Mouse (Mus musculus) liver, embryonic 14.5 days (tissue): ENCODE data around the gene Nol3. TPM values are rescaled to one million over a fixed set of nuclear protein-coding genes. Genes with fewer than 3 reads are reported as not detected.
A peak's percentile ranks its signal among the peaks of the same experiment; 100 is the strongest.

ENCODE experiments used
- ATAC-seq: fragments of 200-750 bp; cut with Nextera tagmentation; 2 replicates; pipeline ENCODE4 v1.8.0; 2017; ENCODE audit warnings: moderate number of reproducible peaks, mild to moderate bottlenecking, moderate library complexity; ENCODE audit not compliant: insufficient read depth
- DNase-seq, 3 experiments: peaks; one replicate each; pipeline ENCODE4 v3.0.0-alpha.2; 2012 to 2013; ENCODE audit warnings: low read depth in 3 of 3, low spot score in 3 of 3
- H3K27ac ChIP-seq: fragments of 300-500 bp; sonication (generic); 2 replicates; pipeline ENCODE4 v1.5.1; 2014; ENCODE audit warnings: moderate library complexity, mild to moderate bottlenecking, control low read depth, inconsistent platforms
- H3K27me3 ChIP-seq: fragments of 300-500 bp; sonication (generic); 2 replicates; pipeline ENCODE4 v1.6.1; 2014; ENCODE audit warnings: mild to moderate bottlenecking, low read length, moderate library complexity; ENCODE audit not compliant: control insufficient read depth, insufficient read depth
- H3K36me3 ChIP-seq: fragments of 300-500 bp; sonication (generic); replicated peaks from 2 replicates; pipeline ENCODE4 v1.6.1; 2014; ENCODE audit warnings: low read depth; ENCODE audit not compliant: control insufficient read depth, insufficient read depth
- H3K4me1 ChIP-seq, 2 experiments: fragments of 200-500 bp in 1 of 2; fragments of 300-500 bp in 1 of 2; sonication (generic) in 1 of 2; replicated peaks; 2 replicates each; pipeline ENCODE4 v1.6.1; 2012 to 2014; ENCODE audit warnings: antibody characterized with exemption in 1 of 2, inconsistent platforms in 1 of 2, low read length in 1 of 2; ENCODE audit not compliant: control insufficient read depth in 2 of 2, insufficient read depth in 2 of 2
- H3K4me2 ChIP-seq: fragments of 300-500 bp; sonication (generic); 2 replicates; pipeline ENCODE4 v1.6.1; 2014; ENCODE audit warnings: low read depth, mild to moderate bottlenecking, control low read depth, moderate library complexity
- H3K4me3 ChIP-seq, 2 experiments: fragments of 200-500 bp in 1 of 2; fragments of 300-500 bp in 1 of 2; sonication (generic) in 1 of 2; 2 replicates each; pipeline ENCODE4 v1.5.1; 2012 to 2014; ENCODE audit warnings: low read depth in 2 of 2, low read length in 2 of 2, mild to moderate bottlenecking in 2 of 2, control low read depth in 1 of 2, inconsistent platforms in 1 of 2, moderate library complexity in 1 of 2; ENCODE audit not compliant: insufficient read depth in 1 of 2
- H3K9ac ChIP-seq: fragments of 300-500 bp; sonication (generic); replicated peaks from 2 replicates; pipeline ENCODE4 v1.6.1; 2014; ENCODE audit warnings: mild to moderate bottlenecking, control low read depth, moderate library complexity
- H3K9me3 ChIP-seq: fragments of 300-500 bp; sonication (generic); 2 replicates; pipeline ENCODE4 v1.6.1; 2016; ENCODE audit warnings: low read length, mixed read lengths; ENCODE audit not compliant: control insufficient read depth
- CTCF ChIP-seq: IDR thresholded peaks from 2 replicates; pipeline ENCODE4 v1.5.1; 2016; ENCODE audit warnings: antibody characterized with exemption, low read depth, control low read depth
- EP300 ChIP-seq: IDR thresholded peaks from 2 replicates; pipeline ENCODE4 v1.6.1; 2016; ENCODE audit warnings: antibody characterized with exemption, low read depth
- WGBS: fragments of 180-500 bp; shearing (Covaris S2); extraction: QIAGEN DNeasy Blood & Tissue Kit; methylation state at CpG from one replicate; pipeline ENCODE4 v1.1.7; 2014; ENCODE audit not compliant: insufficient replicate concordance; 5-methylcytosine and 5-hydroxymethylcytosine counted together
- polyA plus RNA-seq, 2 experiments: library from polyadenylated mRNA; depleted of rRNA in 1 of 2; stranded (reverse) in 1 of 2; unstranded in 1 of 2; fragments of >200 nt; fragmentation: Nextera tagmentation in 1 of 2; extraction: Ambion mirVana in 1 of 2; gene quantifications; 2 replicates each; pipeline versions ENCODE4 v1.2.1 to v1.2.3; 2012 to 2014

The Nol3 gene
- polyA plus RNA-seq, 2 experiments = 0.02 TPM; not detected in 1

DNA sequence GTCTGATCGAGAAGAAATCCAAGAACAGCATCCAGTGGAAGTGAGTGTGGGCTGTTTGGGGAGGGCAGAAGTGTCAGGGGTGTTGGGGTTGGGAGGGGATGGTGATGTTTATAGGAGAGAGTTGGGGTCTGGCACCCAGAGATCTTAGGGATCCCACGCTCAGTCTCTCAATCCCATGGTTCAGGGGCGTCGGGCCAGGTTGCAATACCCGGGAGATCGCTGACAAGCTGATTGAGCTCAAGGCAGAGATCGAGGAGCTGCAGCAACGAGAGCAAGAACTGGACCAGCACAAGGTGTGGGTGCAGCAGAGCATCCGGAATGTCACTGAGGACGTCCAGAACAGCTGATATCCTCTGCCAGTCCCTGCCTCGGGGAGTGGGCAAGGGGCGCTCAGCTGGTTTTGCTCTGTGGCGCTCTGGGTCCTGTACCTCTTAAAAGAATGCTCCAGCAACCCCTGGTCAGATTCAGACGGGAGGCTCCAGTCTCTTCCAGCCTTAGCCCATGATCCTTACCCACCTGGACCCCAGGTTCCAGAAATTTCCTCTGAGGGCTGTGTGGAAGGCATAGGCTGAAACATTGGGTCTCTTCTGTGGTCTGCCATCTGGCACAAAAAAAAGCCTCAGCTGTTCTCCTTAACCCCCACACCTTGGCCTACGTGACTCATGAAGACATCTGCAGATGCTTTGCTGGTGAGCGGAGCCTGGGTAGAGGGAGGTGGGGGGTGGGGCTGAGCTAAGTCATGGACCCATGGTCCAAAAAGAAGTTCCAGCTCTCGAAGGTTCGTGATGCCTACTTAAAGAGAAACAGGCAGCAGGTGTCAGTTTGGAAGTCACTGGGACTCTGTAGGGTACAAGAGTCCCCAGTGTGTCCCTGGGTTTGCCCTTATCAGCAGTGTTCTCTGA lies 22.7 kb downstream of the Nol3 start:
- H3K9me3 ChIP-seq = no peaks in the 10 kb centered on the region
- 16% methylated on average over 18 of the region's 18 CpGs for WGBS
- H3K4me3 ChIP-seq = peak overlapping the region; percentile 97 to 98
- H3K9ac ChIP-seq = peak overlapping the region; percentile 95
- TF ChIP-seq EP300 (no peak), CTCF (no peak)
- H3K27ac ChIP-seq = peak overlapping the region; percentile 97
- H3K4me1 ChIP-seq = peaks cover 43 to 55% of the 10 kb centered on the region in 2 experiments
- no peaks in the 10 kb centered on the region for H3K27me3 ChIP-seq
- peak overlapping the region; percentile 99 for H3K4me2 ChIP-seq
- DNase-seq (peak in 1 of 3 experiments; percentile 55), ATAC-seq (peak; percentile 12; the same call in 1 of the 2 replicates)
- peaks cover 49% of the 10 kb centered on the region for H3K36me3 ChIP-seq

DNA sequence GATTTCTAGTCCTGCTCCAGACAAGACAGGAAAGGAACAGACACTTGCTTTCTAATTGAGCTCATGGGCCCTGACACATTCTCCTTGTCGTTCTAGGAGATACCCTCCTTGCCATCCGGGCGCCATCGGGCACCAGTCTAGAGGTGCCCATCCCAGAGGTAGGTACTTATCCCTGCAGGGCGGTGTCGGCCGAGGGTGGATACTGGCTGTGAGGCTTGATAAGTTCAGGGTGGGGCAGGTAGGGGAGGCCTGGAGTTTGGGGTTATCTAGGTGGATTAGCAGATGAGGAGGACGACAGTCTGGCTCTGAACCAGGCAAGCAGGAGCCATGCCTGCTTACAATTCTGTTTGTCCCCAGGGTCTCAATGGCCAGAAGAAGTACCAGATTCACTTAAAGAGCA lies 24.0 kb downstream of the Nol3 start:
- TF ChIP-seq EP300 (peak; percentile 91), CTCF (no peak)
- DNase-seq = peak; percentile 88 to 90 (median 90)
- Histone ChIP-seq H3K27ac (peak overlapping the region; percentile 97), H3K9me3 (no peaks in the 10 kb centered on the region), H3K4me3 (peak overlapping the region; percentile 94 to 97), H3K36me3 (peaks cover 63% of the 10 kb centered on the region), H3K9ac (peak overlapping the region; percentile 95), H3K4me1 (peaks cover 43 to 68% of the 10 kb centered on the region in 2 experiments), H3K27me3 (no peaks in the 10 kb centered on the region), H3K4me2 (peak overlapping the region; percentile 99)
- ATAC-seq = peak; percentile 89
- WGBS = 18% methylated on average over 8 of the region's 8 CpGs

DNA sequence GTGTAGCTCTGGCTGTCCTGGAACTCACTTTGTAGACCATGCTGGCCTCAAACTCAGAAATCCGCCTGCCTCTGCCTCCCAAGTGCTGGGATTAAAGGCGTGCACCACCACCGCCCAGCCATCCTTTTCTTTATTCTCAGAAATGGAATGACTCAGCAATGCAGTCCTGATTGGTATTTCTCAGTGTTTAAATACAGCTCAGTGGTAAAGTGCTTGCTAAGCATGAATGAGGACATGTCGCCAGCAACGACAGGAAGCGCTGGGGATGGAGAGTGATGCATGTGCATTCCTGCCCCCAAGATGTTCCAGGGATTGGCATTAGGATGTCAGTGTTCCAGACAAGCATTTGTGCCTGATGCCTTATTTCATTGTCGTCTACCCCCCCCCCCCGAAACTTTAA lies 27.5 kb downstream of the Nol3 start:
- Histone ChIP-seq H3K27ac (no peak overlapping the region; the same call in none of the 2 replicates), H3K9me3 (no peaks in the 10 kb centered on the region), H3K27me3 (no peaks in the 10 kb centered on the region), H3K4me1 (peaks cover 39 to 63% of the 10 kb centered on the region in 2 experiments), H3K36me3 (peaks cover 82% of the 10 kb centered on the region), H3K4me2 (peak overlapping the region; percentile 99; the same call in 1 of the 2 replicates), H3K9ac (no peak overlapping the region), H3K4me3 (no peak overlapping the region)
- DNase-seq (no peak), ATAC-seq (no peak)
- WGBS = 60% methylated on average over 8 of the region's 8 CpGs
- no peak for TF ChIP-seq CTCF
- no peak for TF ChIP-seq EP300

DNA sequence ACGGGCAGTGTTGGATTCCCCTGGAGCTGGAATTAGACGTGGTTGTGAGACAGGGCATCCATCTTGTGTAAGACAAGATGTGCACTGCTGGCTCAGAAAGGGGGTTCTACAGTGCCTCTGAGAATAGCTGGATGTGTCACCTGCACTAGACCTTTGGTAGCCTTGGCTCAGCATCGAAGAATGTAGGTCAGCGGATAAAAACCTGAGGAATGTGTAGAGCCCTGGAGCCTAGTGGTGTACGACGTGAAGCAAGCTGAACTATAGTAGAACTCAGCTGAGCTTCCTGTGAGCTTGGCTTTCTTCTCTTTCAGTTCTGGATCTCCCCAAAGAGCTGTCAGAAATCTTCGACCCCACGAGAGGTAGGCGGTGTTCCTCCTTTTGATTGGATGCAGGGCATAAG lies 27.9 kb downstream of the Nol3 start:
- H3K4me1 ChIP-seq = peaks cover 35 to 61% of the 10 kb centered on the region in 2 experiments
- peak overlapping the region; percentile 1; the same call in 1 of the 2 replicates for H3K4me2 ChIP-seq
- WGBS = 83% methylated on average over 9 of the region's 9 CpGs
- H3K27me3 ChIP-seq = no peaks in the 10 kb centered on the region
- H3K4me3 ChIP-seq = no peak overlapping the region
- H3K27ac ChIP-seq = no peak overlapping the region; the same call in none of the 2 replicates
- peaks cover 81% of the 10 kb centered on the region for H3K36me3 ChIP-seq
- H3K9ac ChIP-seq = no peak overlapping the region
- ATAC-seq = no peak
- H3K9me3 ChIP-seq = no peaks in the 10 kb centered on the region
- no peak for DNase-seq
- TF ChIP-seq CTCF (no peak), EP300 (no peak)
